Mouse (Mus musculus) heart, embryonic 11.5 days (tissue): ENCODE results near the gene Trp53inp2. TPM values are rescaled to one million over a fixed set of nuclear protein-coding genes. Genes with fewer than 3 reads are reported as not detected.

ENCODE experiments used
- ATAC-seq: fragments of 200-750 bp; cut with Nextera tagmentation; replicated peaks from 2 replicates; pipeline ENCODE4 v1.8.0; 2017; ENCODE audit warnings: moderate library complexity; ENCODE audit not compliant: insufficient number of reproducible peaks, low FRiP score, low TSS enrichment
- H3K27ac ChIP-seq: fragments of 300-500 bp; sonication (generic); 2 replicates; pipeline ENCODE4 v1.5.1; 2014; ENCODE audit warnings: mild to moderate bottlenecking, low read depth, low read length
- H3K27me3 ChIP-seq: fragments of 300-500 bp; sonication (generic); 2 replicates; pipeline ENCODE4 v1.6.1; 2014; ENCODE audit warnings: mild to moderate bottlenecking, low read length, mixed read lengths; ENCODE audit not compliant: control insufficient read depth, insufficient read depth
- H3K36me3 ChIP-seq: fragments of 300-500 bp; sonication (generic); 2 replicates; pipeline ENCODE4 v1.6.1; 2014; ENCODE audit warnings: mild to moderate bottlenecking, low read length, moderate library complexity, mixed read lengths; ENCODE audit not compliant: control insufficient read depth, insufficient read depth
- H3K4me1 ChIP-seq: fragments of 300-500 bp; sonication (generic); 2 replicates; pipeline ENCODE4 v1.6.1; 2014; ENCODE audit warnings: low read length; ENCODE audit not compliant: control insufficient read depth, insufficient read depth
- H3K4me2 ChIP-seq: fragments of 300-500 bp; sonication (generic); 2 replicates; pipeline ENCODE4 v1.6.1; 2014; ENCODE audit warnings: mild to moderate bottlenecking, moderate library complexity
- H3K4me3 ChIP-seq: fragments of 300-500 bp; sonication (generic); 2 replicates; pipeline ENCODE4 v1.5.1; 2014; ENCODE audit warnings: low read depth, low read length
- H3K9ac ChIP-seq: fragments of 300-500 bp; sonication (generic); 2 replicates; pipeline ENCODE4 v1.6.1; 2014; ENCODE audit warnings: mild to moderate bottlenecking, low read depth, low read length, moderate library complexity
- H3K9me3 ChIP-seq: fragments of 300-500 bp; sonication (generic); replicated peaks from 2 replicates; pipeline ENCODE4 v1.6.1; 2016; ENCODE audit warnings: low read length; ENCODE audit not compliant: control insufficient read depth
- WGBS: fragments of 180-500 bp; shearing (Covaris S2); extraction: QIAGEN DNeasy Blood & Tissue Kit; methylation state at CpG from one replicate; pipeline ENCODE4 v1.1.7; 2014; ENCODE audit not compliant: insufficient replicate concordance; 5-methylcytosine and 5-hydroxymethylcytosine counted together
- polyA plus RNA-seq: library from polyadenylated mRNA; unstranded; fragments of >200 nt; fragmentation: Nextera tagmentation; extraction: Ambion mirVana; gene quantifications from 2 replicates; pipeline ENCODE4 v1.2.1, GENCODE M21; 2014

The Trp53inp2 gene
- 69.9 and 96.9 TPM in 2 replicates for polyA plus RNA-seq

DNA sequence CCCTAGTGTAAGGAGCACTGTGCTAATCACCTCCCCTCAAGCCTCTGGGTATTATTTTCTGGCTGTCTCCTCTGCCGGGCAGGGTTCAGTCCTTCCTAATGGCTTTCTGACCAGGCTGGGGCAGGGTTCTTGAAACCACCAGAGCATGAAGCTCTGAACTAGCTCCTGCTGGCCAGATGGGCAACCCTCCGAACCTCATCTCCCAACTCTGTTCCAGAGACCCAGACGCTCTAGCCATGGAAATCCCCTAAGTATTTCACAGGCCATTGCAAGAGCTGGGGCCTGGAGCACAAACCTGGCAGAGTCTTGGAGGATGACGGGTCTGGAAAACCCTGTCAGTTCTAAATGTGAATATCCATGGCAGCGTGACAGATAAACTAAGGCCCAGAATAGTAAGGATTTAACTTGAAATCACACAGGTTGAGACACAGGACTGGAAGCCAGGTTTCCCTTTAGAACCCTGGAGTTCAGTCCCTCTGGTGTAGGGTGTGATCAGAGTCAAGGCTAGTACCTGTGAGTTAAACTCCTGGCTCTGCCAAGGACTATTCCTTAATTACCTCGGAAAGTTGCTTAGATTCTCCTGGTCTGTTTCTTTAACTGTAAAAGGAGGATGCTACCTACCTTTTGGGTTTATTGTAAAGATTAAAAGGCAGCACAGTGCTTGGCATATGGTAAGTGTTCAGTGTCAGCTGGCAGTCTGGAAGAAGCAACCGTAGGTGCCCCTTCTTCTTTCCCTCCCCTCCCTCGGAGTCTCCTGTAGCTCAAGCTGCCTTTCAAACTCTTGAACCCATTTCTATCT is at the start of gene Trp53inp2:
Trp53inp2 (plus strand) TSS at position 799 of the 799 bp plus-strand sequence.
- Histone ChIP-seq H3K4me2 (peak within 1 kb of the TSS; percentile 63), H3K36me3 (peaks cover 1% of the 10 kb centered on the region; the same call in 1 of the 2 replicates), H3K27ac (peak within 1 kb of the TSS; percentile 98), H3K9me3 (no peaks in the 10 kb centered on the region), H3K4me1 (peaks cover 16% of the 10 kb centered on the region), H3K4me3 (peak within 1 kb of the TSS; percentile 87), H3K27me3 (peaks cover 11% of the 10 kb centered on the region; the same call in 1 of the 2 replicates), H3K9ac (peak within 1 kb of the TSS; percentile 97)
- no peak for ATAC-seq
- WGBS: 52% methylated on average over 8 of the region's 8 CpGs

DNA sequence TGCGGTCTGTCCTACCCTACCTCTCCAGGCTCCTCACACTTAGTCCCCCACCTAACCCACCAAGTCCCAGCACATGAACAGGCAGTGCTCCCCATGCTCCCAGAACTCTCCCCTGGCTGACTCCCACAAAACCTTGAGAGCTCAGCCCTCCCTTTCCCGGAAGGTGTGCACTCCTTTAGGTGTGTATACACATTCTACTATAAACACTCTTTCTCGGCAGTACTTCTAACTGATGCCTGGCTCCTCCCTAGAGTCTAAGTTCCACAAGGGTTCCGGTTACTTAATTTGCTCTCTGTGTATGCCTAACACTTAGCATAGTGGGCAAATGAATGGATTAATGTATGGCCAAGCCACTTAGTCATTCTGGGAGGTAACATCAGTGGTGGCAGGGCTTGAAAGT is 49.5 kb upstream of the Trp53inp2 start:
- H3K27ac ChIP-seq: no peak overlapping the region
- no peak overlapping the region for H3K4me3 ChIP-seq
- peaks cover 2% of the 10 kb centered on the region; the same call in 1 of the 2 replicates for H3K9me3 ChIP-seq
- no peak overlapping the region for H3K4me2 ChIP-seq
- peaks cover 17% of the 10 kb centered on the region for H3K36me3 ChIP-seq
- H3K27me3 ChIP-seq: no peaks in the 10 kb centered on the region
- H3K4me1 ChIP-seq: no peaks in the 10 kb centered on the region
- no peak overlapping the region for H3K9ac ChIP-seq
- 86% methylated on average over 4 of the region's 4 CpGs for WGBS
- ATAC-seq: no peak

DNA sequence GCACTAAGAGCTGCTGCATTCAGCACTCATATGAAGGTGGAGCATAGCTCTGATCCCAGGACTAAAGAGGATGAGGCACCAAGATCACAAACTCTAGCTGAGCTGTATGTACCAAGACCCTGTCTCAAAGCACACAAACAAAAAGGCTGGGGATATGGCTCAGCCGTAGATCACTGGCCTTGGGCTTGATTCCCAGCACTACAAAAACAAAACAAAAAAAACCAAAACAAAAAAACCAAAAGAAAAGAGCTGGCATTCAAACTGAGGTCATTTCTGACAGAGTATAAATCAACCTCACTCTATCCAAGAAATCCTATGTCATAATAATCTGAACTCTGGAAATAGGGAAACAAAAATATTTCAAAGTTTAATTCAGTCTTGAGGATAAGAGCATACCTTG is 47.4 kb upstream of the Trp53inp2 start:
- no peak for ATAC-seq

DNA sequence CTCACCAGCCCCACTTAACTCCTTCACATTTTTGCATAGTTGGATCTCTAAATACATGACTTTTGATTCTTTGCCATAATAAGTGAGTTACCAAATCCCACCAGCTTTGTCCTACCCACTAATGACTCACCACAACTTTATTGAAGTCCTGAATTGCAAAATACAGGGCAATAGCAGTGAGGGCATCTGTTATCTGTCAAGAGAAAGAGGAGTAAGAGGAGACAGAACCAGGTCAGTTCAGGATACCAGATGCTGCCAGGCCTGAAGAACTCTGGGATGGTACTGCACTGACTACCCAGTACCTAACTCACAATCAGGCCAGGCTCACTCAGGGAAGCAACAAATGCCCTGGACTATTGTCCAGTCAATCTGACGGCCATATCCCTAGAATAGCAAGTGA is 45.6 kb upstream of the Trp53inp2 start:
- Histone ChIP-seq H3K9ac (no peak overlapping the region), H3K4me1 (no peaks in the 10 kb centered on the region), H3K4me3 (no peak overlapping the region), H3K4me2 (no peak overlapping the region), H3K9me3 (no peaks in the 10 kb centered on the region), H3K27ac (no peak overlapping the region), H3K27me3 (no peaks in the 10 kb centered on the region), H3K36me3 (peaks cover 7% of the 10 kb centered on the region)
- WGBS: 79% methylated on average over 1 of the region's 1 CpGs
- no peak for ATAC-seq

More for the DNA sequence above, 47.4 kb upstream of the Trp53inp2 start:
- Histone ChIP-seq H3K4me3 (no peak overlapping the region), H3K9me3 (no peaks in the 10 kb centered on the region), H3K36me3 (peaks cover 7% of the 10 kb centered on the region), H3K27me3 (no peaks in the 10 kb centered on the region), H3K9ac (no peak overlapping the region), H3K4me1 (no peaks in the 10 kb centered on the region), H3K4me2 (no peak overlapping the region), H3K27ac (no peak overlapping the region)
- 96% methylated on average over 1 of the region's 1 CpGs for WGBS

DNA sequence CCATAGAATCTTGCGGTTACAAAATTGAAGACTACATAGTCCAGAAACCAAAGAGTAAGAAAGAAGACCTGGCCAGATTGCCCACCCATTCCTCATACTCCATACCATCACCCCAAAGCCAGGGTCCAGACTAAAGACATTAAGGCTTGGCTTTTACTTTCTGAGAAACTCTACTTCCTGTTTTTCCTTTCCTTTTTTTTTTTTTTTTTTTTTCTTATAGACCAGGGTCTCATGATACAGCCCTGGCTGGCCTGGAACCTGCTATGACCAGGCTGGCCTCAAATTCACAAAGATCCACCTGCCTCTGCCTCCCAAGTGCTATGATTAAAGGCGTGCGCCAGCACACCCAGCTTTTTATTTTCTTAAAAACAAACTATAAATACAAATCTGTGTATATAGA is 44.6 kb upstream of the Trp53inp2 start:
- no peaks in the 10 kb centered on the region for H3K4me1 ChIP-seq
- no peak overlapping the region for H3K9ac ChIP-seq
- H3K27ac ChIP-seq: no peak overlapping the region
- H3K27me3 ChIP-seq: no peaks in the 10 kb centered on the region
- H3K36me3 ChIP-seq: peaks cover 7% of the 10 kb centered on the region
- no peak overlapping the region for H3K4me2 ChIP-seq
- WGBS: 91% methylated on average over 3 of the region's 3 CpGs
- ATAC-seq: no peak
- no peaks in the 10 kb centered on the region for H3K9me3 ChIP-seq
- no peak overlapping the region for H3K4me3 ChIP-seq

DNA sequence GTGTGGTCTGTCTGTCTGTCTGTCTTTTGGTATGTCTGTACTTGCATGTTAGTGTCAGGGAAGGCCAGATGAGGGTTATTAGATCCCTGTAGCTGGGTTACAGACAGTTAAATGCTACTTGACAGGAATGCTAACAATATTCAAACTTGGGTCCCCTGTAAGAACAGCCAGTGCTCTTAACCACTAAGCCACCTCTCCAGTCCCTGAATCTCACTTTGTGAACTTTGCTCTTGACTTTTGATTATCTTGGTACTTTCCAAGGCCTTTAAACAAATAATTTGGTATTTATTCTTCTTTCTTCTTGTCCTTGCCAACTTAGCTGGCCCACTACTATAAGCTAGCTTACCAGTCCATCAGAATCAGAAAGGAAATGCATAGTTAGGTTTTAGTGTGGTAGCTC is 40.7 kb upstream of the Trp53inp2 start:
- H3K4me1 ChIP-seq: no peaks in the 10 kb centered on the region
- no peak overlapping the region for H3K27ac ChIP-seq
- no peak overlapping the region for H3K4me3 ChIP-seq
- H3K36me3 ChIP-seq: no peaks in the 10 kb centered on the region; the same call in 1 of the 2 replicates
- no peaks in the 10 kb centered on the region for H3K27me3 ChIP-seq
- no peaks in the 10 kb centered on the region for H3K9me3 ChIP-seq
- H3K4me2 ChIP-seq: no peak overlapping the region
- H3K9ac ChIP-seq: no peak overlapping the region
- no peak for ATAC-seq

DNA sequence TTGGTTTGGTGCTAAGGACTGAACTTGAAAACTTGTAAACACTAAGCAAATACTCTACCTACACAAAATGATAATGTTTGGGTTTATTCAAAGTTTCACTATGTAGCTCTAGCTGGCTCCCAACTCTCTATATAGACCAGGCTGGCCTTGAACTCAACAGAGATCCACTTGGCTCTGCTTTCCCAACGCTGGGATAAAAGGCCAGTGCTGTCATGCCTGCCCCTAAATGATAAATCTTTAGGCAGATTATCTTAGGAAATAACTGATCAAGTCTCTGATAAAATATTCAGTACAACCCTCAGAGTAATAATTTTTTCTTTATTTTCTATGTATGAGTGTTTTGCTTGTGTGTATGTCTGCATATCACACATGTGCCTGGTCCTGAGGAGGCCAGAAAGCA is 34.2 kb upstream of the Trp53inp2 start:
- Histone ChIP-seq H3K9me3 (no peaks in the 10 kb centered on the region), H3K9ac (no peak overlapping the region), H3K27me3 (no peaks in the 10 kb centered on the region), H3K4me3 (no peak overlapping the region), H3K4me1 (no peaks in the 10 kb centered on the region), H3K36me3 (no peaks in the 10 kb centered on the region), H3K4me2 (no peak overlapping the region), H3K27ac (no peak overlapping the region)
- WGBS: 76% methylated on average over 1 of the region's 1 CpGs
- no peak for ATAC-seq

DNA sequence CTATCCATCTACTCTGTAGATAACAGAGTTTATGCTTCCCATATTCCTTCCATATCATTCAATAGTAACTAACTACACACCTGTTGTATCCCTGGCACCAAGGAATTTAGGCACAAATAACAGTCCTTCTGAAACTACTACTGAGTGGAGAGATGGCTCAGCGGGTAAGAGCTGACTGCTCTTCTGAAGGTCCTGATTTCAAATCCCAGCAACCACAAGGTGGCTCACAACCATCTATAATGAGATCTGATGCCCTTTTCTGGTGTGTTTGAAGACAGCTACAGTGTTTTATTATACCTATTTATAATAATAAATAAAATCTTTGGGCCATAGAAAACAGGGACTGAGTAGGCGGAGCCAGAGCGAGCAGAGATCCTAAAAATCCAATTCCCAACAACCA is 26.5 kb upstream of the Trp53inp2 start:
- Histone ChIP-seq H3K9ac (no peak overlapping the region), H3K36me3 (no peaks in the 10 kb centered on the region), H3K4me2 (no peak overlapping the region), H3K27me3 (no peaks in the 10 kb centered on the region), H3K9me3 (no peaks in the 10 kb centered on the region), H3K4me3 (no peak overlapping the region), H3K27ac (no peak overlapping the region), H3K4me1 (peaks cover 7% of the 10 kb centered on the region; the same call in 1 of the 2 replicates)
- WGBS: 88% methylated on average over 3 of the region's 3 CpGs
- no peak for ATAC-seq
